ENCODE assay signal across 4 mouse cellular contexts in the genomic region with DNA sequence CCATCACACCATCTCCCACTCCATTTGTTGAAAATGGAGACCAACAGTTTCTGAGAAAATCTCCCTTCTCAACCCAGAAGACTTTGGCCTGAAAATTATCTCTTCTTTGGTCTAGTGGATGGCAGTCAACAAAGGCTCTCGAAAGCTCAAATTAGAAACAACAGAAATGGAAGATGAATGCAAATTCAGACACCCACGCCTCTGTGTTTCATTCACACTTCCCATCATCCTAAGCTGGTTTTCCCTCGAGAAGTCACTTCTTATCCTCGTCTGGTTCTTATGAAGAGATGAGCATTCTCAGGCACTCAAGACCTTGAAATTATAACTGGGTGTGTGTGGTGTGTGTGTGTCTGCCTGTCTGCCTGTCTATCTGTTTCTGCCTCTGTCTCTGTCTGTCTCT.
"Had no signal": no experiment of that assay in that cellular context is flagged by ENCODE, and none has a peak within 500 bp of the region (broad histone marks: within the 10 kb centered on the region; RNA-seq: fewer than 3 reads in every experiment).

No protein-coding gene starts in this region.

- DNase-seq: kidney, adult 8-10 months; kidney, postnatal 25 days; lung, adult 18-20 months had no signal

- ATAC-seq: intestine, postnatal 0 days had no signal
